Mouse (Mus musculus): ENCODE results near the gene Ccpg1.

DNA sequence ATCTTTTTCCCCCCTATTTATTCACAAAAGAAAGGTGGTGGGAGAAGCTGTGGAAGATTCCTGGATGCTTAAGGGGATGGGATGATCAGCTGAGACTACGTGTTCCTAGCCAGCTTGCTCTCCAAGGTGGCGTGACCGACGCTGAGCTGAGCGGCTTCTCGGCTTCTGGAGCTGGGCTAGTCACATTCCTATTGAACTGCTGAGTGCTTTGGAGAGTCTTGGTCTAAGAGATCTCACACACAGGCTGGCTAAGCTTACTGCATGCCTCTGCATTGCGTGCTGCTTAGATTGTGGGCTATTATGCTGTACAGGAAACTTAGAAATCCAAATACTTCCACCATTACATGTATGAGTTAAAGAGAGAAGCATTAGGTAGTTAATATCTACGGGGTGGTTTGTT, 18.8 kb downstream of the Ccpg1 start:
- TF ChIP-seq CTCF (IDR thresholded peaks at IDR 0.05; ENCODE audit: insufficient read depth, low read length) (no peak), POLR2A (IDR thresholded peaks at IDR 0.05; ENCODE audit: borderline replicate concordance, extremely low read depth, low read depth, low read length) (no peak)
